Mouse (Mus musculus): ENCODE measurements around the gene Agap1.

DNA sequence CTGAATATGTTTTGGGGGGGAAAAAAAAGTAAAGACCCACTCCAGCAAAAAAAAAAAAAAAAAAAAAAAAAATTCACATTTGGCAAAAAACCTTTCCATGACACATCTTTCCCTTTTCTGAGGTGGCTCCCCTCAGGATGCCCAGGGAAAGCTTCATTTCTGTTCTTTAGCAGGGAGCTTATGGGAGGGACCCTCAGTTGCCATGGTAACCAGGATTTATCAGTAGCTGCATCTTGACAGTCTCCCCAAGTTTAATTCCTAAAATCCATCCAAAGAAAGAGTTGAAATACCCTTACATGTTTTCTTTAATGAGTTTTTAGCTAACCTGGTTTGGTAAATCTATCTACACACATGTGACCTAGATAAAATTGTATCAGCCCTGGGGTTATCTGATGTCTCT lies 295.1 kb downstream of the Agap1 start:
- TF ChIP-seq CTCF (IDR thresholded peaks at IDR 0.05; ENCODE audit: insufficient read depth, low read depth, low read length) (no peak), POLR2A (IDR thresholded peaks at IDR 0.05; ENCODE audit: insufficient read depth, low read depth, low read length) (no peak)
